Mouse (Mus musculus): ENCODE measurements around the gene Prom2.
A peak's percentile ranks its signal among the peaks of the same experiment; 100 is the strongest.

Prom2 gene

DNA sequence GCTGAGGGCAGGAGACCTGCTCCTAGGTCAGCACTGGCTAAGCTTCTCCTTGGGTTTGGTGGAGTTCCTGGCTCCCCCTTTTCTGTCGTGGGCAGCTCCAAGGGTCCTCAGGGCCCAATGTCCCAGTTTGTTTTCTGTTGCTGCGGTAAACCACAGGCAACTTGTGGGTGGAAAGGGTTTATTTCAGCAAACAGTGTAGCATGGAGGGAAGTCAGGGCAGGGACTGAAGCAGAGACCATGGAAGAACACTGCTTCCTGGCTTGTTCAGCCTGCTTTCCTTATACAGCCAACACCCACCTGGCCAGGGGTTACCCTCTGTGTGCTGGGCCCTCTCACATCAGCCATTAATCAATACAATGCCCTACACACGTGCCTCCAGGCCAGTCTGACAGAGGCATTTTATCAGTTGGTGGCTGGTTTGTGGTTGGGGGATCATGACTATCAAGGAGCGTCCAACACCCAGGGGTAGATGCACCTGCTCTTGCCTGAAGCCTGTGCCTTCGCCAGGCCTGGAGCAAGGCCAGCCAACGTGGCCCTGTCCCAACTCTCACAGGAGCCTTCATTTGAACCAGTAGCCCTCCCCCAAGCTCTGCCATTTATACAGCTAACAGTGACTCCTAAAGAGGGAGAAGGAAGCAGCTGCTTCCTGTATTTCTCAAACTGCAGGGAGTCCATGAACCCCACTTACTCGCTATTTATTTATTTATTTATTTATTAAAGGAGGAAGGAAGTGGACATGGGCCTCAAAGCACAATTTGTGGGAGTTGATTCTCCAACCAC, 17.1 kb downstream of the Prom2 start:
- peak; percentile 19 to 53 for DNase-seq (ENCODE audit: low spot score in 2 of 2)

DNA sequence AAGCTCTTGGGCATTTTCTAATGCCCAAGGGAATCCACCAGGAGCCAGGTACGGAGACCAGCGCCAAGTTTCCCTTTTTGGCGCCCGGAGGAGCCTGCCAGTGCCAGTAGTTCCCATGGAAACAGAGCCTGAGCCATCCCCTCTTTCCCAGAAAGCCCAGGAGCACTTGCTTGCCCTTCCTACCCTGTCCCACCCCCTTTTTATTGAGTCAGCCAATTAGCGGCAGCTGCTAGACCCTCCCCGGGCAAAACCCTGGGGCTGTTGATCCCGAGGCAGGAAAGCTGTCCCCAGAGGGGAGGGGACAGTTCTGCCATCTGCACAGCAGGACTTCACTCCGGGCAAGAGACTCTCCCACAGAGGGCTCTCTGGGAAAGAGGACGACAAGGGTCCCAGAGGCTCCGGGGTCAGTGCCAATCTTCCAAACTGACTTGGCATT, 19.2 kb downstream of the Prom2 start, which contains the start of gene Kcnip3:
Kcnip3 (minus strand) TSS at position 89 of the 436 bp plus-strand sequence.
- DNase-seq (ENCODE audit: low spot score in 2 of 2): no peak

DNA sequence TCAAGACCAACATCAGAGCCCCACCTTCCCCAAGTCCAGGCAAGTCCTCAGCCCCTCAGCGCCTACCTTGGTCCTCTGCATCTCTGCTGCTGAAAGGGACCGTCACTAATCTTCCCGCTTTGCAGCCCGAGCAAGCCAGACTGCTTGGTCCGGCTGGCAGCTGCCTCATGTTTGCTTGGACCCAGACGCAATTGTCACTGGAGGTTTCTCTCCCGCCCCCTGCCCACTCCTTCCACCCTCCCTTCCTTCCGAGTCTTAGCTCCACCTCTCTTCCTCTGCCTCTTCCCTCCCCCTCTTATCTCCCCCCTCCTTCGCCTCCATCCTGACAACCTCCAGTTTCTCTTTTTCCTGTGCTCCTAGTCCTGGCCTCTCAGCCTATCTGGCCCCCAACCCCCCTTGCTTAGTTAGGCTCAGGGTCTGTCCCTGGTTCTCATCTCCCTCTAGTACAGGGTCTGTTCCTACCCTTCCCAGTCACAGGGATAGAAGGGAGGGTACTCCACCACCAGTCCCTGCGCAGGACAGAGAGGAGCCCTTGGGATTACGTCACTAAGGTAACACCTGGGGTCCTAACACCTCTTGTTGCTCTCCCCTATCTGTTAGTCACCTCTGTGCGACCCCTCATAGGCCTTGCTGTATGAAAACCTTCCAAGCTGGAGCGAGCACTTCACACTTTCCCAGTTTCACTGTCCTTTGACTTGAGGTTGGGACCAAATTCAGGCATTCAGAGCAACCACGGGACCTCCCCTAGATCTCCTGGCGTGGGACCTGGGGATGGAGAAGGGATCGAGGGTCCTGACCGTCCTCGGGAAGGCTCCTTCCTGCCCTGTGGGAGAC, 19.9 kb downstream of the Prom2 start:
- no peak for DNase-seq (ENCODE audit: low spot score in 2 of 2)

DNA sequence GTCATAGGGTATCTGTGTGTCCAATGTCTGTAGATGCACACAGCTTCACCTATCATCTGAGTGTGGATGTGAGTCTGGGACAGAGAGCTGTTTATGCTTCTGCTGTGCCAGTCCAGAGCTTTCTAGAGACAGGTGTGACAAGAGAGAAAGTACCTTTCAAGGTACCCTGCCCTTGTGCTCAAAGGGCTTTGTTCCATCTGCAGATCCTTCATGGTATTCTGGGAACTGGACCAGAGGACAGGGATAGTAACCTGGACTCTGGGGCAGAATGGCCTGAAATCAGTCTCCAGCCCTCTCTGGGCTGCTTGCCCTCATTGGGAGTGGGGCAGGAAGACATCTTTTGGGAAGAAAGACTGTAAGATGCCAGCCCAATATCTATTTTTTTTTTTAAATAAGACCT, 21.1 kb downstream of the Prom2 start:
- no peak for DNase-seq (ENCODE audit: low spot score in 2 of 2)

DNA sequence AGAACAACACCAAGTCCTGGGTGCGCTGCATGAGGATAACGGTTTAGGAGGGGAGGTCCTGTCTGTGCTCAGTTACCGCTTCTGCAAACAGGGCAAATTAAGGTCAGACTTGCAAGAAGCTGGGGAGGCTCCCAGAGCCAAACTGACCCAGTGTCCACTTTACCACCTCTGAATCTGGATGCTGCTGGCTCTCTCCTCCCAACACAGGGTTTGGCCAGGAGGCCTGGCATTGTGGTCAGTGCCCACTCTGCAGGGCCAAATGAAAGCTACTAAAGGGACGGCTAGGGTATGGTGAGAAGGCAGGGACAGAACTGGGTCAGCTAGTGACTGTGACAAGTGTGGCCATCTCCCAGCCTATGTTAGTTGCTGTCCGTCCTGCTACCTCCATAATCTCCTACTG, 22.0 kb downstream of the Prom2 start:
- DNase-seq (ENCODE audit: low spot score in 2 of 2): no peak

DNA sequence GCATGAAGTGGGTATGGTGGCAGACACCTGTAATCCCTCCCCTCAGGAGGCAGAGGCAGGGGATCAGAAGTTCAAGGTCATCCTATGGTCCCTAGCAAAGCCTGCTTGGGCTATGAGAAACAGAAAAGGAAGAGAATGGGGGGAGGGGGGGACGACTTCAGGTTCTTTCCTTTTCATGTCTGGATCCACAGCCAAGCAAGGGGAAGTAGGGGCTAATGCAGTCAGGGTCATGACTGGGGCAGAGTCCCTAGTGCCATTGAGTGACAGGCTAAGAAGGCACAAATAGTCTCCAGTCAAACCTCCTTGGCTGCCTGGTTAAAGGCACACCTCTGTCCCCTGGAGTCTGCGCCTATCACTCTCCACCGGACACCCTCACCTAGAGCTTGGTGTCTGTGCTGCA, 22.4 kb downstream of the Prom2 start:
- DNase-seq (ENCODE audit: low spot score in 2 of 2): no peak

DNA sequence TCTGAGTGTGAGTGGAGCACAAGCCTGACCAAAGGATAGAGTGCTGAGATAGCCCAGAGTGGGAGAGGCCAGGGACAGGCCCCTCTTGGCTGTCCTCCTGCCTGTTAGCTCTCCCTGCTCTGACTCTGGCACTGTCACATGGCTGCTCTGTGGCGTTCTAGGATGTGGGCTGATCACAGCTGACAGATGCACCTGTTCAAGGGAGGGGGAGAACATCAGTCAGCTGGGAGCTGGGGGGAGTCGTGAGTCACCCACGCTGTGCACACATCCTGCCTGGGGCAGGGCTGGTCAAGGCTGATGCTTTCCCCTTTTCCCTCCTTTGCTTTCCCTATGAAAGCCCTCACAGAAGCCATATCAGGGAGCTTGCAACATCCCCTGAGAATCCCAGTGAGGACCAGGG, 23.0 kb downstream of the Prom2 start:
- no peak for DNase-seq (ENCODE audit: low spot score in 2 of 2)

DNA sequence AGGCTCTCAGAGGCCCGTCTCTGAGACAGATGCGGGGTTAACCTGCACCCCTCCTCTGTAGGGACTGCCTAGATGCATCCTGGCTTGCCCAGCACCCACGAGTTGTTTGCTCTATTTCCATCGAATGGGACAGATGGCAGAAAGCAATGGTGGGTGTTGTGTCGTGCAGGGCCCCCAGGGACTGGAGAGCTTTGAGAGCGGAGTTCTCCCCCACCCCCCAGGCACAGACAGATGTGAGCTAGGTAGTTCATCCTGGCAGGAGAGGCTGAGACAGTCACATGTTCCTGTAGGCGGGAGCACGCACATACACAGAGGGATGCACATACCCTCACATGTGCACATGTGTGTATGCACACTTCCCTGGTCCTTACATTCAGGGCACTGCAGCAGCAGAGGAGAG, 24.2 kb downstream of the Prom2 start:
- no peak for DNase-seq (ENCODE audit: low spot score in 2 of 2)

DNA sequence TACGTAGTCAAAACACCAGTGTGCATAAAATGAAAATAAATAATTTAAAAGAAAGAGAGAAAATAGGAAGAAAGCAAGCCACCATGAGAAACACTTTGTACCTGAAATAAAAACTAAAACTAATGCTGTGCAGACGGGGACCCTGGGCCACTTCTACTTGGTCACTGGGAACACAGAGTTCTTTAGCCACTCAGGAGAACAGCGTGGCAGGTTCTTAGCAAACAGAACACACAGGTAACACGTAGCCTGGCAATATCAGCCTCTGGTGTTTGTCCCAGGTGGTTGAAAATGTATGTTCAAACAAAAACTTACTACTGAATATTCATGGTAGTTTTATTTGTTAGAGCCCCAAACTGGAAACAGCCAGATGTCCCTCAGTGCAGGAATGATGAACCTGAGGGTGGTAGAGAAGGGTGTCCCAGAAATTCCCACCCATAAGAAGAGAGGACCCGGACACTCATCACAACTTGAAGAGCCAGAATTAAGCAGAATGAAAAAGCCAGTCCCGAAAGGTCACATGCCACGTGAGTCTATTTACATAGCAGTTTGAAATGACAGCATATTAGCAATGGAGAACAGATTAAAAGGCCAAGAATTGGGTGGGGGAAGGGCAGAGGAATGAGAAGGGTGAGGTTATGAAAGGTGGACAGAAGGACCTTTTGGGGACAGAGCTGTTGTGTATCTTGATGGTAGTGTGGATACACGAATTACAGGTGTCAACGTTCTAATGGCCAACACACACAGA, 26.7 kb downstream of the Prom2 start:
- no peak for DNase-seq (ENCODE audit: low spot score in 2 of 2)

DNA sequence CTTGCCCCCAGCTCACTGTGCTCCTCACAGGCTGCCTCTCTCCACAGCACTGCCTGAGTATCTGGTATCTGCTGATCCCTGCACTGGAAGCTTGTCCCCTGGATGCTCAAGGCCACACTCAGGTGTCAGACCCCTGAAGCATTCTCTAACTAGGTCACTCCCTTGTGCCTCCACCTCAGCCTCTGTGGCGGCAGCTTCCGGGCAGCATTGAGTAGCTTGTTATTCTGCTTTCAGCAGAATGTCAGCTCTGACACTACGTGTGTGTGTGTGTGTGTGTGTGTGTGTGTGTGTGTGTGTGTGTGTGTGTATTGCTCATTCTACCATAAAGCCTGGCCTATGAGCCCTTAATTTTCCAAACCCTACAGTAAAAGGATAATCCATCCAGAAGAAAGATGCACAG, 28.0 kb downstream of the Prom2 start:
- DNase-seq (ENCODE audit: low spot score in 2 of 2): no peak

DNA sequence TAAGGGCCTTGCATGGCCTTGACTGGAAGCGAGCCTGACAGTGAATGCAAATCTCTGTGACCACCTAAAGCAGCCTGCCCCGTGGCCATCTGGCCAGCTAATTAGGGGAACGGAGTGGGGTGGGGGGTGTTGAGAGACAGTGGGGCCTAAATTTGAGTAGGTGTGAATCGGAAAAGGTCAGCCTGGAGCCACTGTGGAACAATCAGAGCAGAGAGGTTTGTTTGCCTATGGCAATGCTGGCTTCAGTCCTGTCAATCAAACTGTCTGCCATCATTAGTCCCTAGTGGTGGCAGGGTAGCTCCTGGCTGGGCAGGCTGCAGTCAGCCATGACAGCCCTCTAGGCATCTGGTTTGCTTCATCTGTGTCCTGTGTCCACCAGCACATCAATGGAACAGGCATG, 29.8 kb downstream of the Prom2 start:
- DNase-seq (ENCODE audit: low spot score in 2 of 2): no peak

DNA sequence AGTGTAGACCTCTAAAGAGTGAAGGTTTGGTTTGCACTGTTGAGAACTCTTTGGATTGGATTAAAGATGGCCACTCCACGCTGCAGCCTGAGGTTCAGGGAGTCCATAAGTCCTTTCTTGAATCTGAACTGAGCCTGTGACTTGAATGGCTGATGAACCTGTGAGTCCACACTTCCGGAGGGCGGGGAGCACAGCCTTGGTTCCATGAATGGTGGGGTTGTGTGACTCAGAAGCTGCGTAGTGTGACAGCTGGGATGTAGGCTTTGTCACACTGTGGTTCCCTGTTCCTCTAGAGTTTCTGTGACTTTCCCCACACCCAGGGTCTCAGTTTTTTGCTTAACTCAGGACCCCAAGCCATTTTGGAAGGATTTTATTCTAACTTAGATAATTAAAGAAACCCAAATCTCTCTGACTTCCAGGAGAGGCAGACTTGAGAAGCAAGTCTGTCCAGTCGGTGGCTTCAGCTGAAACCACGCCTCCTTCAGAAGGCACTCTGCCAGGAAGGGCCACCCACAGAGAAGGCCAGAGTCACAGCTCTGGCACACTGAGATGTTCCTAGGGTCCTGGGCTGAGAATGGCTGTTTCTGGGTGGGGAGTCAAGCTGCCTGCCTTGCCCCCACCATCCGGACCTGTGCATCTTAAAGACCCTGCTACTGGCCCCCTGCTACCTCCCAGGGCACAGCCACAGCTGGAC, 33.2 kb downstream of the Prom2 start:
- DNase-seq (ENCODE audit: low spot score in 2 of 2): no peak

DNA sequence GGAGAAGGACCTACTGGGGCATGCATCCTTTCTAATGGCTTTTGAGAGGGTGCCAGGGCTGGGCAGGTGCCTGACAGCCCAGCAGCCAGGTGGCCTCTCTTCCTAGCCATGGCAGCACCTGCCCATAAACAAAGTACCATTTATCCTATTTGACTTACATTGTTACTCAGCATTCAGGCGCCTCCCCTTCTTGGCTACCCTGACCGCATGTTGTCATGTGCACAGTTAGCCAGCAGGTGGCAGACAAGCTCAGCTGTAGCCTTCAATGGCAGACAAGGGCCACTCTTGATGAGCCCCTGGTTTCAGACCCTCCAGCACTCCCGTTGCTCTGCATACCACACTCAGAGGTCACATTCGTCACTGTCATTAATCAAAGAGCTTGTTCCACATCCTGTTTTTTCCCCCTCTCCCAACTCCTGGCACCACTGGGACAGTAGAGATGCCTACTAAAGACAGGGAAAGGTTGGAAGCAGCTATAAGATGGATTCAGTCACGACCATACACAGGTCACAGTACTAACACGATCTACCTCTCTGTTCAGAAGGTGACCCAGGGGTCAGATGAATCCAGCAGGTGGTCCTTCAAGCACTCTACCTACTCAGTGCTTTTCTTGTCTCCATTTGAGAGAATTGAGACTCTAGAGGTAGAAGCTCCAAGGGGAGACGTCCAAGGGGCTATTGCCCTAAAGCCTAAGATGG, 34.0 kb downstream of the Prom2 start:
- peak; percentile 28 to 51 for DNase-seq (ENCODE audit: low spot score in 2 of 2)

DNA sequence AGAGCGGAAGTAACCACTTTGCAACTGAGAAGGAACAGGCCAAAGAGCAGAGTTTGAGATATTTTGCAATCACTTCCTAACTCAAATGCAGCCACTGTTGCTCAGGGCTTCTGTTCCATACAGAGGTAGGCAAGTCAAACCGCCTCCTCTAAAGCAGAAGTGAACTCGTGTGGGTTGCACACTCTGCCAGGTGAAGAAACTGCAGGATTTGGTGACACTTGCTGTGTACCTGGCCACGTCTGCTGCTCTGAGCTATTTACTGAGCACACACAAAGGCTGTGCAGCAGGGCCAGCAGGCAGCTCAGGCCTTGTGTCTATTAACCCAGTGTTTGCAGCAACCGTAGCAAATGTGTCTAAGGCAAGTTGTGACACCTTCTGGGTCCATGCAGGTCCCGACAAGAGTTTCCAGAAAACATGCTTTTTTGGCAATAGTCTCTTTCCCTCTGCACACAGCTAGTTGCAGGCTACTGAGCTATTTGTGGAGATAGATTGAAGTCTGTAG, 35.1 kb downstream of the Prom2 start:
- DNase-seq (ENCODE audit: low spot score in 2 of 2): no peak

DNA sequence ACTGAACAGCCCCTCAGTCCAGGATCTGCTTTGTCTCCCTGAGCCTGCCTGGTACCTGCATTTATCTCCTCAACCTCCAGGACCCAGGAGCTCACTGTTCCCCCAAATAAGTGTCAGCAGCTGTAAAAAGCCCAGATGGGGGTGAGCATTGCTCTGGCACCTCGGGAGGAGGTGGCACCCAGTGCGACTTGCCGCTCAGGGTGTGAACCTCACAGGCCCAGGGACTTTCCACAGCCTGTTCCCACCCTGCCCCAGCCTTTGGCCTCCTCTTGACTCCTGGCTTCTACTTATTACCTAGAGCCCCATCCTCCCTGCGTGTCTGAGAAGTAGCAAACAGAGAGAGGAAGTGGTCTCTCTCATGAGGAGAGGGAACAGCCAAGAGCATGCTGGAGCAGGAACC, 36.1 kb downstream of the Prom2 start:
- DNase-seq (ENCODE audit: low spot score in 2 of 2): no peak

DNA sequence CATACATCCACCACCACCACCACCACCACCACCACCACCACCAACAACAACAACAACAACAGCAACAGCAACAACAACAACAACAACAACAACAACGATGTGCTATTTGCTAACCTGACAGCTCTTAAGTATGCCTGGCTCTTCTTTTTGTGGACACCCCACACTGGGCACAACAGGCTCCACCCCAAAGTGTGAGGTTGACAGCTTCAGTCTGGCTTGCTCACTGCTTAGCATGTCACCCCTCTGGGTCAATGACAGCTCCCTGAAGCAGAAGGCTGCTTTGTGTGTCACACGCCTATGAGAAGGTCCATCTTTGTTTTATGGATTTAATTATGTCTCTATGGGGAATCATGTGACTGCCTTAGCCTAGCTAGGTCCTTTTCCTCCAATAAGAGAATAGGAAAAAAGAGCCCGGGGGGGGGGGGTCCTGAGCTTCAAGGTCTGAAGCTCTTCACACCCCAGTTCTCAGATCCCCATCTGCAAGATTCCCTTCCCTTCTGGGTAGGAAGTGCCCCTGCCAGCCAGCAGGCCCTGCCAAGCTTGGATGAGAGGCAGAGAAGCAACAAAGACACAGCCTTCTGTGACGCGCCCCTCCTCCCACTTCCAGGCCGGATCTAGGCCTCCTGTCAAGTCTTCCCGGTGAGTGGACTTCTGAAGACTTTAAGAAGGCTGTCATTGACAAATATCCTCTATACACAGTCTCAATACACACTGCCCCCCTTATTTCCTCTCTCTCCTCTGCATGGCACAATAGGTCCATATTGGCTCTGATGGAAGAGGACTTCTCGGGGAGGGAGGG, 37.3 kb downstream of the Prom2 start:
- DNase-seq (ENCODE audit: low spot score in 2 of 2): no peak

DNA sequence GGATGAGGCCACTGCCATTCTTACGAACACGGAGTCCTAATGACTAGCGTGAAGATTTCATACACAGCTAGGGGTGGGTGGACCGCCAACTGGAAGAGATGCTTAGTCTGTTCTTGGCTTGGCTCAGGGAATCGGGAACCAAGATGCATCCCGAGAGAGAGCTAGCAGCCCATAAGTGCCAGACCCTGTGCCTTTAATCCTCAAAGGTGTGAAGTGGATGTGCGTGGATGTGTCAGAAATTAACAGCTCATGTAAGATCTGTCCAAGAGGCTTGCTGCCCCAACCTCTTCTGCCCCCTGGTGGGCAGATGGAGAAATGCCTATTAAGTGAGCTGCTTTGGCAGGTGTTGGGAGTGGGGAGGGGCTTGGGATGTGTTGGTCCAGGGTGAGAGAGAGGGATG, 40.2 kb downstream of the Prom2 start:
- peak; percentile 32 to 50 for DNase-seq (ENCODE audit: low spot score in 2 of 2)

DNA sequence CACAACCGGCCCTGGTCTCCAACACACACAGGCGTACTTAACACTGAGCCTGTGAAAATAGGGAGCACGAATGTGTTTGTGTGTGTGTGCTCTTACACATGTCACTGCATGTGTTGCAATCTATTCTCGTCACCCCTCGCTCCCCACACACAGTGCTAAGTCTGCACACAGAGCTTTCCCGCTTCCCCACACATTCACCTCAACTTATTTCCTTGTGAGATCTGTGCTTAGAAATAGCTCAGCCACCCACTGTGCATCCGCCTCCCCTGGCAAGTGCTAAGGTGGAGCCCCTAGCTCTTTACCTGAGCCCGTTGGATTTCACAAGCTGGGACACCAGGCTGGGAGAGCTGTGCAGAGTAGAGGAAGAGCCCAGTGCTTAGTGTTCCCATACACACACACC, 42.5 kb downstream of the Prom2 start:
- DNase-seq (ENCODE audit: low spot score in 2 of 2): no peak

DNA sequence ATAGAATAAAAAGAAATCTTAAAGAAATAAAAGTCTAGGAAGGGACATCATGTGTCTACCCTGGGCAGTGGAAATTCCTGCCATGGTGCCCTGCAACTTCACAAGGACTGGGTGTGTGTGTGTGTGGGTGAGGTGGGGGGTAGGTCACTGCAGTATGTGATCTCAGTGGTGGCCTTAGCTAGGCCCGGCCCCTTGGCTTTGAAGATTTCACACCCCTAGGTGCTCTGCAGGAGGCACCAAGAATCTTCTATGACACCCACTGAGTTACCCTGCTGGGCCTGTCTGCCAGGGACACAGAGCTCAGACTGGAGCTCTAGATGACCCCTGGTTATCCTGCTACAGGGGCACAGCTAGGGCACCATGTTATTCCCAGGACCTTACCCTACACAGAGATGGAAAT, 44.9 kb downstream of the Prom2 start:
- no peak for DNase-seq (ENCODE audit: low spot score in 2 of 2)
